8 mouse cellular contexts compared by ENCODE assay signal in the genomic region with DNA sequence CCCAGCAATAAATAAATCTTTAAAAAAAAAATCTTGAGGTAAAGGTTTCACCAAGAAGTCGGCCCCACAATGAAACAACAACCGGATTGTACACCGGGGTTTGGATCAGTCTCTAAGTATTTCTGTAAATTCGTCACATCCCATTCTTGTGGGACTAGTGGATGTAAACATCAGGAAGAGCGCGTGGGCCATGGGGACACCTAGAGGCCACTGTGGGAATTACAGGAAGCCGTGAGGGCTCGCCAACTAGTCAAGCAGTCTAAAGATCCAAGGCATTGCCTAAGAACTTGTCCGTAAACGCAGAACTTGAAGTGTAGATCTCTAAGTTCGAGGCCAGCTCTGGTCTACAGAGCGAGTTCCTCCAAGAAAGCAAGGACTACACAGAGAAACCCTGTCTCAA.
DNase-seq lines count a peak whose midpoint lies in the region.

No protein-coding gene starts in this region.

- DNase-seq in frontal cortex, postnatal 36 days (ENCODE audit: low spot score in 2 of 2) = peak; percentile 52 to 54
- no peak for DNase-seq in frontal cortex, postnatal 25 days (ENCODE audit: low spot score in 2 of 2)
- peak; percentile 60 for DNase-seq in urinary bladder, postnatal 14 days (ENCODE audit: low spot score)
- no peak for DNase-seq in urinary bladder, postnatal 10 days (ENCODE audit: low spot score)
- DNase-seq in cerebellum, postnatal 36 days = peak; percentile 63 to 64
- DNase-seq in kidney, adult 8-10 months = peak; percentile 45 to 64
- DNase-seq in lung, postnatal 36 days = peak; percentile 85
- DNase-seq in testis, postnatal 10 days (ENCODE audit: low spot score) = peak; percentile 75

Comparison
In these comparisons a context has a peak if more than half of its experiments do, and no peak if none do; other contexts are left out.
1. DNase-seq: peak in frontal cortex, postnatal 36 days (2 of 2), urinary bladder, postnatal 14 days (single experiment), cerebellum, postnatal 36 days (2 of 2), kidney, adult 8-10 months (2 of 2), lung, postnatal 36 days (single experiment) and testis, postnatal 10 days (single experiment); none in frontal cortex, postnatal 25 days (0 of 2) and urinary bladder, postnatal 10 days (single experiment).